Mouse (Mus musculus): ENCODE data around the gene Snrpe.

Snrpe gene

GRCm38 (mm10) chr1:133609771-133610502 is at the start of gene Snrpe:
Gene Snrpe (minus strand): TSS chr1:133610291.
- peak; percentile 93 for DNase-seq

- DNase-seq, result peak; percentile 18
Measured at GRCm38 (mm10) chr1:133658878-133659277, 48.8 kb upstream of the Snrpe start.

- DNase-seq, result no peak
Measured at GRCm38 (mm10) chr1:133656811-133657210, 46.7 kb upstream of the Snrpe start.

- DNase-seq, result no peak
Measured at GRCm38 (mm10) chr1:133653033-133653432, 42.9 kb upstream of the Snrpe start.

- DNase-seq, result no peak
Measured at GRCm38 (mm10) chr1:133650288-133651055, 40.4 kb upstream of the Snrpe start.

GRCm38 (mm10) chr1:133645652-133646051 is 35.6 kb upstream of the Snrpe start:
- DNase-seq, result no peak

GRCm38 (mm10) chr1:133641163-133641562 is 31.1 kb upstream of the Snrpe start:
- no peak for DNase-seq

- no peak for DNase-seq
Measured at GRCm38 (mm10) chr1:133638517-133638916, 28.4 kb upstream of the Snrpe start.

- DNase-seq, result no peak
Measured at GRCm38 (mm10) chr1:133632168-133632567, 22.1 kb upstream of the Snrpe start.

GRCm38 (mm10) chr1:133625052-133625451 is 15.0 kb upstream of the Snrpe start:
- peak; percentile 45 for DNase-seq

GRCm38 (mm10) chr1:133618311-133618710 is 8.2 kb upstream of the Snrpe start:
- DNase-seq, result no peak

GRCm38 (mm10) chr1:133617908-133618307 is 7.8 kb upstream of the Snrpe start:
- no peak for DNase-seq

GRCm38 (mm10) chr1:133613817-133614216 is 3.7 kb upstream of the Snrpe start:
- no peak for DNase-seq

- no peak for DNase-seq
Measured at GRCm38 (mm10) chr1:133611436-133611835, 1.3 kb upstream of the Snrpe start.

GRCm38 (mm10) chr1:133610601-133611000 is 510 bp upstream of the Snrpe start:
- no peak for DNase-seq

- no peak for DNase-seq
Measured at GRCm38 (mm10) chr1:133603174-133603573, 6.9 kb downstream of the Snrpe start.

- DNase-seq, result no peak
Measured at GRCm38 (mm10) chr1:133596298-133597007, 13.6 kb downstream of the Snrpe start.

- no peak for DNase-seq
Measured at GRCm38 (mm10) chr1:133585995-133586537, 24.0 kb downstream of the Snrpe start.

GRCm38 (mm10) chr1:133571293-133571692 is 38.8 kb downstream of the Snrpe start:
- DNase-seq, result no peak
